Mouse (Mus musculus) intestine, embryonic 16.5 days (tissue): Measurements from ENCODE around the gene Tmprss11d. TPM values are rescaled to one million over a fixed set of nuclear protein-coding genes. Genes with fewer than 3 reads are reported as not detected.
"Not testable (repeated sequence)": the region's sequence is repeated elsewhere in the genome, so short reads cannot be mapped to it uniquely, and the experiment has no call there.

Experiments
- ATAC-seq: fragments of 200-750 bp; cut with Nextera tagmentation; 2 replicates; pipeline ENCODE4 v1.8.0; 2017; ENCODE audit warnings: moderate TSS enrichment, moderate library complexity
- H3K27ac ChIP-seq: fragments of 300-500 bp; sonication (generic); 2 replicates; pipeline ENCODE4 v1.5.1; 2014; ENCODE audit warnings: mild to moderate bottlenecking, low read length
- H3K27me3 ChIP-seq: fragments of 300-500 bp; sonication (generic); replicated peaks from 2 replicates; pipeline ENCODE4 v1.6.1; 2014; ENCODE audit warnings: low read length, control low read depth, mixed read lengths; ENCODE audit not compliant: control insufficient read depth, insufficient read depth
- H3K36me3 ChIP-seq: fragments of 300-500 bp; sonication (generic); 2 replicates; pipeline ENCODE4 v1.6.1; 2014; ENCODE audit warnings: low read length, control low read depth; ENCODE audit not compliant: control insufficient read depth, insufficient read depth
- H3K4me1 ChIP-seq: fragments of 300-500 bp; sonication (generic); 2 replicates; pipeline ENCODE4 v1.6.1; 2014; ENCODE audit warnings: low read length, control low read depth, mixed read lengths; ENCODE audit not compliant: control insufficient read depth, insufficient read depth
- H3K4me2 ChIP-seq: fragments of 300-500 bp; sonication (generic); 2 replicates; pipeline ENCODE4 v1.6.1; 2014; ENCODE audit warnings: low read depth, low read length, control low read depth
- H3K4me3 ChIP-seq: fragments of 300-500 bp; sonication (generic); 2 replicates; pipeline ENCODE4 v1.5.1; 2014; ENCODE audit warnings: mild to moderate bottlenecking, low read length
- H3K9ac ChIP-seq: fragments of 300-500 bp; sonication (generic); 2 replicates; pipeline ENCODE4 v1.6.1; 2014; ENCODE audit warnings: low read depth, low read length
- H3K9me3 ChIP-seq: fragments of 300-500 bp; sonication (generic); 2 replicates; pipeline ENCODE4 v1.6.1; 2016; ENCODE audit warnings: low read length, control low read depth; ENCODE audit not compliant: control insufficient read depth
- WGBS: fragments of 180-500 bp; shearing (Covaris S2); extraction: QIAGEN DNeasy Blood & Tissue Kit; methylation state at CpG from one replicate; pipeline ENCODE4 v1.1.7; 2014; 5-methylcytosine and 5-hydroxymethylcytosine counted together
- polyA plus RNA-seq: library from polyadenylated mRNA; unstranded; fragments of >200 nt; fragmentation: Nextera tagmentation; extraction: Ambion mirVana; gene quantifications from 2 replicates; pipeline ENCODE4 v1.2.1, GENCODE M21; 2015

Gene Tmprss11d
- polyA plus RNA-seq, 1 experiment from 2014 or later, result not detected

- WGBS, result 57% methylated on average over 27 of the region's 30 CpGs
- H3K27ac ChIP-seq, result not testable (repeated sequence)
Measured at GRCm38 (mm10) chr5:86318018-86318956, 54.9 kb downstream of the Tmprss11d start.

GRCm38 (mm10) chr5:86306116-86306515, 67.1 kb downstream of the Tmprss11d start:
- no peak overlapping the region for H3K27ac ChIP-seq
- no peaks in the 10 kb centered on the region for H3K4me1 ChIP-seq
- whole genome bisulfite sequencing, result 50% methylated on average over 5 of the region's 5 CpGs
- no peaks in the 10 kb centered on the region for H3K36me3 ChIP-seq
- H3K27me3 ChIP-seq, result no peaks in the 10 kb centered on the region
- H3K9ac ChIP-seq, result no peak overlapping the region
- H3K4me2 ChIP-seq, result no peak overlapping the region
- no peak overlapping the region for H3K4me3 ChIP-seq
- H3K9me3 ChIP-seq, result no peaks in the 10 kb centered on the region
- no peak; the same call in 1 of the 2 replicates for ATAC-seq

More at GRCm38 (mm10) chr5:86318018-86318956, 54.9 kb downstream of the Tmprss11d start:
- not testable (repeated sequence) for H3K4me1 ChIP-seq, H3K9ac ChIP-seq, ATAC-seq, H3K4me2 ChIP-seq, H3K9me3 ChIP-seq, H3K36me3 ChIP-seq, H3K27me3 ChIP-seq
- H3K4me3 ChIP-seq, result peak overlapping the region; percentile 30

DNA sequence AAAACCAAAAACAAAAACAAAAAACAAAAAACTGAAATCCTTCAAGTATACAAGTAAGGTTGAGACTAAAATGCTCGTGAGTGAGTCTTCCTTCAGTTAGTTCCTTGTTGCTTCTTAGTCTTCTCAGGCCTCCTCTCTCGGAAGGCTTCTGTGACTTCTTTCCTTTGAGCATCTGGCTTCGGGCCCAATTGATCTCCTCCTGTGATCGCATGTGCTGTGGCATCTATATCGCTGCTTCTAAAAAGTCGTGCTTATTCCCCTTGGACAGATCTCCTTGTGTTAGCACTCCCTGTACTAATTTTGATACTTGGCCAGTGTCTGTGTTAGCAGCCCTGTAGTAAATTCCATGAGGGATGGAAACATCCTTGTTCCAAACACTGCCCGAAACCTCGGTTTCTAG, 69.3 kb downstream of the Tmprss11d start:
- H3K9ac ChIP-seq, result no peak overlapping the region
- H3K27ac ChIP-seq, result no peak overlapping the region
- no peak overlapping the region for H3K4me2 ChIP-seq
- ATAC-seq, result no peak
- no peak overlapping the region for H3K4me3 ChIP-seq
- no peaks in the 10 kb centered on the region for H3K9me3 ChIP-seq
- no peaks in the 10 kb centered on the region for H3K4me1 ChIP-seq
- H3K36me3 ChIP-seq, result no peaks in the 10 kb centered on the region
- no peaks in the 10 kb centered on the region for H3K27me3 ChIP-seq
- WGBS, result 80% methylated on average over 8 of the region's 8 CpGs

DNA sequence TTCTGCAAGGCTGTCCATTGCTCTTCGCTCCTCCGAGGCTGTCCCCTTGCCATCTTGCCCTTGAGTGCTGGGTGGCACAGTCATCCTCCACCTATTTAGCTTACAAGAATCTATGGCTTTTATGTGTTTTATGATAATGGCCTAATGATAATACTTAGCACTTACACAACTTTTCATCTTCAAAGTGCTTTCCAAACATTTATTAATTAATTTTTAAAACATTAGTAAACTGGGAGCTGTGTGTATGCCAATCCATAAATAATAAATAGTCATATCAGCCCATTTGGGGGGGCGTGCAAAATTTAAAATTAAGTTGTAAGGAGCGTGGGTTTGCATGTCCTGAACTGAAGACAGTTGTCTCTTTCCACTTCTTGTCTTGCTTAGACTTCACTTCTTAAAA, 84.0 kb downstream of the Tmprss11d start, which contains the start of gene Tmprss11c:
TSS of gene Tmprss11c (minus strand) at position 101 of the 400 bp plus-strand sequence.
- ATAC-seq, result no peak
- 84% methylated on average over 4 of the region's 4 CpGs for WGBS
- Histone ChIP-seq H3K27ac (no peak within 1 kb of the TSS), H3K9me3 (no peaks in the 10 kb centered on the region), H3K27me3 (no peaks in the 10 kb centered on the region), H3K9ac (no peak within 1 kb of the TSS), H3K4me1 (no peaks in the 10 kb centered on the region), H3K4me2 (no peak within 1 kb of the TSS), H3K4me3 (no peak within 1 kb of the TSS), H3K36me3 (no peaks in the 10 kb centered on the region)

Other genes with a start within 250 kb of the Tmprss11d start
- gene Uba6, start 200.6 kb downstream of the Tmprss11d start, polyA plus RNA-seq, result 8.7 and 10.4 TPM in 2 replicates
- not detected in 2 replicates for gene Gnrhr, start 175.5 kb downstream of the Tmprss11d start, polyA plus RNA-seq
- not detected in 2 replicates for gene Tmprss11c, start 84.1 kb downstream of the Tmprss11d start, polyA plus RNA-seq
- 0.12 and 0.29 TPM in 2 replicates for gene Tmprss11a, start 95.6 kb upstream of the Tmprss11d start, polyA plus RNA-seq
- not detected in 2 replicates for gene Tmprss11g, start 145.2 kb upstream of the Tmprss11d start, polyA plus RNA-seq